Mouse (Mus musculus) limb, embryonic 14.5 days (tissue): Measurements from ENCODE around the gene Atp2a1. TPM values are rescaled to one million over a fixed set of nuclear protein-coding genes. Genes with fewer than 3 reads are reported as not detected.

ENCODE experiments used
- ATAC-seq: fragments of 200-750 bp; cut with Nextera tagmentation; 2 replicates; pipeline ENCODE4 v1.8.0; 2017; ENCODE audit warnings: low read depth, moderate number of reproducible peaks, moderate TSS enrichment; ENCODE audit not compliant: low FRiP score
- DNase-seq: peaks from one replicate; pipeline ENCODE4 v3.0.0-alpha.2; 2015; ENCODE audit warnings: low spot score
- H3K27ac ChIP-seq: fragments of 300-500 bp; sonication (generic); replicated peaks from 2 replicates; pipeline ENCODE4 v1.5.1; 2014; ENCODE audit warnings: low read depth, mild to moderate bottlenecking, low read length, moderate library complexity, mixed read lengths
- H3K27me3 ChIP-seq: fragments of 300-500 bp; sonication (generic); 2 replicates; pipeline ENCODE4 v1.6.1; 2014; ENCODE audit warnings: low read length, mixed read lengths; ENCODE audit not compliant: control insufficient read depth, insufficient read depth
- H3K36me3 ChIP-seq: fragments of 300-500 bp; sonication (generic); 2 replicates; pipeline ENCODE4 v1.6.1; 2014; ENCODE audit warnings: mild to moderate bottlenecking, low read length, moderate library complexity, mixed read lengths; ENCODE audit not compliant: control insufficient read depth, insufficient read depth
- H3K4me1 ChIP-seq: fragments of 300-500 bp; sonication (generic); 2 replicates; pipeline ENCODE4 v1.6.1; 2014; ENCODE audit warnings: antibody characterized with exemption, low read length, mixed read lengths; ENCODE audit not compliant: control insufficient read depth, insufficient read depth
- H3K4me2 ChIP-seq: fragments of 300-500 bp; sonication (generic); replicated peaks from 2 replicates; pipeline ENCODE4 v1.6.1; 2014; ENCODE audit warnings: low read depth, mild to moderate bottlenecking, low read length, moderate library complexity; ENCODE audit not compliant: severe bottlenecking
- H3K4me3 ChIP-seq: fragments of 300-500 bp; sonication (generic); replicated peaks from 2 replicates; pipeline ENCODE4 v1.5.1; 2014; ENCODE audit warnings: low read length
- H3K9ac ChIP-seq: fragments of 300-500 bp; sonication (generic); 2 replicates; pipeline ENCODE4 v1.6.1; 2014; ENCODE audit warnings: mild to moderate bottlenecking, low read depth, low read length, moderate library complexity; ENCODE audit not compliant: severe bottlenecking
- H3K9me3 ChIP-seq: fragments of 300-500 bp; sonication (generic); 2 replicates; pipeline ENCODE4 v1.6.1; 2016; ENCODE audit warnings: low read length; ENCODE audit not compliant: control insufficient read depth
- POLR2A ChIP-seq: fragments of 200-500 bp; IDR thresholded peaks from 2 replicates; pipeline ENCODE4 v1.8.0; 2012; ENCODE audit warnings: inconsistent platforms, mild to moderate bottlenecking, moderate library complexity, borderline replicate concordance; ENCODE audit not compliant: insufficient read depth, insufficient read length; ENCODE audit errors: extremely low read depth
- WGBS: fragments of 180-500 bp; shearing (Covaris S2); extraction: QIAGEN DNeasy Blood & Tissue Kit; methylation state at CpG from one replicate; pipeline ENCODE4 v1.1.7; 2014; 5-methylcytosine and 5-hydroxymethylcytosine counted together
- polyA plus RNA-seq, 2 experiments: library from polyadenylated mRNA; depleted of rRNA in 1 of 2; stranded (reverse) in 1 of 2; unstranded in 1 of 2; fragments of >200 nt; fragmentation: Nextera tagmentation in 1 of 2; extraction: Ambion mirVana in 1 of 2; gene quantifications; 2 replicates each; pipeline versions ENCODE4 v1.2.1 to v1.2.3; 2012 to 2014

Atp2a1 gene
- polyA plus RNA-seq, 2 experiments, result 89.8 to 131 TPM

DNA sequence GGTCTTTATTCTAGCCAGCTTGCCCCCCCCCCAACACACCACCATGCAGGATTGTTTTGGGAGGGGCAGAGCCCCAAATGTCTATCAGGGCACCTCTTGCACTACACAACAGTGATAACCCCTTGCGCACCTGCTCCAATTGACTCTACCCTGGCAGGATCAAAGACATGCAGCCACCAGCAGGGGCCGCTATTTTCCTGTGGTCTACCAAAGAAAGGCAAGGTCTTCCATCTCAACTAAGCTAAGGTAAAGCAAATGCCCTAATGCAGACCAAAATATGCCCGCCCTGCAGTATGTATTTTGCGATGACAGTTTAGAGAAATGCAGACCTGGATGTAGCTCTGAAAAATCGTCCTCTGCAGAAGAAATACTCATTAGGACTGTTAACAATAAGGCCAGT is 63.4 kb downstream of the Atp2a1 start:
- Histone ChIP-seq H3K9me3 (no peaks in the 10 kb centered on the region), H3K27me3 (no peaks in the 10 kb centered on the region), H3K36me3 (no peaks in the 10 kb centered on the region), H3K4me1 (peaks cover 3% of the 10 kb centered on the region; the same call in 1 of the 2 replicates), H3K4me2 (no peak overlapping the region), H3K27ac (no peak overlapping the region), H3K9ac (no peak overlapping the region), H3K4me3 (no peak overlapping the region)
- ATAC-seq, result no peak
- no peak for TF ChIP-seq POLR2A
- peak; percentile 73 for DNase-seq
- WGBS, result 16% methylated on average over 5 of the region's 5 CpGs

DNA sequence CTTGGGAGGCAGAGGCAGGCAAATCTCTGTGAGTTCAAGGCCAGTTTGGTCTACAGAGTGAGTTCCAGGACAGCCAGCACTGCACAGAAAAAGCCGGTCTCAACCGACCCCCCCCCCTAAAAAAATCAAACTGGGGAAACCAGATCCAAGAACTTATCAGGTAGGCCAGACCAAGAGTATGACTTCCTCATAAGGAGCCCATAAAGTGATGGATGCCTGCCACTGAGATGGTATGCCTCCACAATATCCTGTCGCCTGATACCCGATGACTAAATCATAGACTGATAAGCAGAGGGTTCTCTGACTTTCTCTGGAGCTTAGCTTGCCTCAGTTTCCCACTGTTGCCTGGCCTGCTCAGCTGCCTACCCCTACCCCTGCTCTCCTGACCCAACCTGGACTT is 65.1 kb downstream of the Atp2a1 start:
- no peak overlapping the region for H3K4me2 ChIP-seq
- H3K9ac ChIP-seq, result no peak overlapping the region
- no peak overlapping the region for H3K4me3 ChIP-seq
- no peaks in the 10 kb centered on the region for H3K9me3 ChIP-seq
- no peaks in the 10 kb centered on the region for H3K36me3 ChIP-seq
- H3K27ac ChIP-seq, result no peak overlapping the region
- no peaks in the 10 kb centered on the region for H3K27me3 ChIP-seq
- no peak for DNase-seq
- H3K4me1 ChIP-seq, result peaks cover 3% of the 10 kb centered on the region; the same call in 1 of the 2 replicates
- TF ChIP-seq POLR2A, result no peak
- no peak for ATAC-seq
- WGBS, result 80% methylated on average over 4 of the region's 4 CpGs

DNA sequence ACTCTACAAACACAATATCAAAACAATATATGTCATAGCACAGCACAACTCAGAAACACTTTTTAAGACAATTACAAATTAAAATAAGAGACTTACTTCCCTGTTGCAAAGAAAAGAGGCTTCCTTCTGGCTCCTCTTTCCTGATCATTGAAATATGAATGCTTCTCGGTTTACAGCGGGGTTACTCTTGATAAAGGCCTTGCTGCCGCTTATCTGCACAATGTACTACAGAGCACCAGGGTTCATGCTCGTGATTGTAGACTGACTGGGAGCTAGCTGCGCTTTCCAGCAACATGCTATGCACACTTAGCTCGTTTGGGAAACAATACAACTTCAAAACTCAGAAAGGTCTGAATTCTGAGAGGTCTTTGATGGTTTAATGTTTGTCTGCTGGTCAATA is 65.7 kb downstream of the Atp2a1 start:
- no peak overlapping the region; the same call in 1 of the 2 replicates for H3K27ac ChIP-seq
- no peak for TF ChIP-seq POLR2A
- no peaks in the 10 kb centered on the region for H3K9me3 ChIP-seq
- peaks cover 3% of the 10 kb centered on the region; the same call in 1 of the 2 replicates for H3K4me1 ChIP-seq
- H3K4me3 ChIP-seq, result peak overlapping the region; percentile 92; the same call in 1 of the 2 replicates
- H3K9ac ChIP-seq, result no peak overlapping the region
- WGBS, result 57% methylated on average over 6 of the region's 6 CpGs
- H3K36me3 ChIP-seq, result no peaks in the 10 kb centered on the region
- peak overlapping the region; percentile 24; the same call in 1 of the 2 replicates for H3K4me2 ChIP-seq
- DNase-seq (no peak), ATAC-seq (no peak)
- no peaks in the 10 kb centered on the region for H3K27me3 ChIP-seq

DNA sequence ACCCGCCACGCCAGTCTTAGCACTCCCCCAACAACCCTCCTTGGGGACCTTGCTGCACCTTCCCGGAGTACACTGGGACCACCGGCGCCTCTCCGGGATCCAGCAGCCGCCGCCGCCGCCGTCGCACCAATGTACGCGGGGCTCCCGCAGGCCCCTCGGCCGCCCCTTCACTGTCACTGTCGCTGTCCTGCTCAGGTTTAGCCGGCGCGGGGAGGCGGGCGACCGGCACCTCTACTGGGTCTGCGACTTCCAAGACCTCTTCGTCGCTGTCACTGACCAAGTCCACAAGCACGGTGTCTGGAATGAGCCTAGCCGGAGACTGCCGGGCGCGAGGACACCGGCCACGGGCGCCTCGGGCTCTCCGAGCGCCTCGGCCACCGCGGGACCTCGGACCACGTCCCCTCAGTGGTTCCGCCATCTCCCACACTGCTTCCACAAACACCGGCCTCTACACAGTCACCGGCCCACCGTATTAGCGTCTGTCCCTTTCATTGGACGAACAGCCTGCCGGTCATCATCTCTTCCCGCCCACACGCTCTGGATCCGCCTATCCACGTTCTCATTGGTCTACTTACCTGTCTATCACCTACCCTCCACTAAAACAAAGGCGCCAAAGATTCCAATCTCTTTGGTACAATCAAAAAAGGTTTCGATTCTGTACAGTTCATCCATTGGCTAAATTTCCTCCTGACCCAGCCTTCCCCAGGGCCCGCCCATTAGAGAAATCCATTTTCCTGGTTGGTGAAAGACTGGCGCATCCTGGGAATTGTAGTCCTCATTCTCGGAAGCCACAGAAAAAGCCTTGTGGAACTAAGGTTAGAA is 66.4 kb downstream of the Atp2a1 start, which contains the start of gene Nfatc2ip:
Gene Nfatc2ip, minus strand, starts transcription at position 440 of the 822 bp plus-strand sequence.
- WGBS, result under 1% methylated on average over 58 of the region's 59 CpGs
- Histone ChIP-seq H3K27ac (no peak within 1 kb of the TSS; the same call in 1 of the 2 replicates), H3K4me2 (peak within 1 kb of the TSS; percentile 81), H3K27me3 (no peaks in the 10 kb centered on the region), H3K4me1 (peaks cover 3% of the 10 kb centered on the region; the same call in 1 of the 2 replicates), H3K9ac (peak within 1 kb of the TSS; percentile 68), H3K9me3 (no peaks in the 10 kb centered on the region), H3K4me3 (peak within 1 kb of the TSS; percentile 92), H3K36me3 (peaks cover 2% of the 10 kb centered on the region; the same call in 1 of the 2 replicates)
- ATAC-seq (peak; percentile 100), DNase-seq (peak; percentile 100)
- TF ChIP-seq POLR2A, result 0 out of 2 replicates have a peak, but pooled peaks have one; percentile 69

Other genes with a start within 250 kb of the Atp2a1 start
- gene Sbk1, start 190.5 kb downstream of the Atp2a1 start, polyA plus RNA-seq (2012; rRNA removed), result 47.9 and 68.3 TPM in 2 replicates
- 50.9 and 59.6 TPM in 2 replicates for gene Sbk1, start 190.5 kb downstream of the Atp2a1 start, polyA plus RNA-seq (2014; fragmentation: Nextera tagmentation; extraction: Ambion mirVana)
- gene Lat, start 93.5 kb downstream of the Atp2a1 start, polyA plus RNA-seq (2012; rRNA removed), result 3.7 and 4.1 TPM in 2 replicates
- 2.7 and 4.1 TPM in 2 replicates for gene Lat, start 93.5 kb downstream of the Atp2a1 start, polyA plus RNA-seq (2014; fragmentation: Nextera tagmentation; extraction: Ambion mirVana)
- 158 and 195 TPM in 2 replicates for gene Spns1, start 85.7 kb downstream of the Atp2a1 start, polyA plus RNA-seq (2012; rRNA removed)
- gene Spns1, start 85.7 kb downstream of the Atp2a1 start, polyA plus RNA-seq (2014; fragmentation: Nextera tagmentation; extraction: Ambion mirVana), result 47.0 and 51.7 TPM in 2 replicates
- 10.2 and 11.9 TPM in 2 replicates for gene Nfatc2ip, start 66.4 kb downstream of the Atp2a1 start, polyA plus RNA-seq (2012; rRNA removed)
- 3.1 and 3.5 TPM in 2 replicates for gene Nfatc2ip, start 66.4 kb downstream of the Atp2a1 start, polyA plus RNA-seq (2014; fragmentation: Nextera tagmentation; extraction: Ambion mirVana)
- 0.09 and 0.18 TPM in 2 replicates for gene Cd19, start 48.2 kb downstream of the Atp2a1 start, polyA plus RNA-seq (2012; rRNA removed)
- gene Cd19, start 48.2 kb downstream of the Atp2a1 start, polyA plus RNA-seq (2014; fragmentation: Nextera tagmentation; extraction: Ambion mirVana), result 0.19 TPM in 1 of 2 replicates, not detected in the other
- 35.1 and 35.2 TPM in 2 replicates for gene Rabep2, start 34.3 kb downstream of the Atp2a1 start, polyA plus RNA-seq (2012; rRNA removed)
- 30.7 and 31.2 TPM in 2 replicates for gene Rabep2, start 34.3 kb downstream of the Atp2a1 start, polyA plus RNA-seq (2014; fragmentation: Nextera tagmentation; extraction: Ambion mirVana)
- gene Sh2b1, start 12.3 kb upstream of the Atp2a1 start, polyA plus RNA-seq (2012; rRNA removed), result 83.3 and 94.6 TPM in 2 replicates
- gene Sh2b1, start 12.3 kb upstream of the Atp2a1 start, polyA plus RNA-seq (2014; fragmentation: Nextera tagmentation; extraction: Ambion mirVana), result 50.2 and 53.7 TPM in 2 replicates
- gene Tufm, start 24.3 kb upstream of the Atp2a1 start, polyA plus RNA-seq (2012; rRNA removed), result 109 and 111 TPM in 2 replicates
- 125 TPM in 2 replicates for gene Tufm, start 24.3 kb upstream of the Atp2a1 start, polyA plus RNA-seq (2014; fragmentation: Nextera tagmentation; extraction: Ambion mirVana)
- gene Atxn2l, start 40.3 kb upstream of the Atp2a1 start, polyA plus RNA-seq (2012; rRNA removed), result 170 and 223 TPM in 2 replicates
- 51.4 and 56.2 TPM in 2 replicates for gene Atxn2l, start 40.3 kb upstream of the Atp2a1 start, polyA plus RNA-seq (2014; fragmentation: Nextera tagmentation; extraction: Ambion mirVana)
- 107 and 115 TPM in 2 replicates for gene Eif3c, start 103.3 kb upstream of the Atp2a1 start, polyA plus RNA-seq (2012; rRNA removed)
- gene Eif3c, start 103.3 kb upstream of the Atp2a1 start, polyA plus RNA-seq (2014; fragmentation: Nextera tagmentation; extraction: Ambion mirVana), result 169 and 171 TPM in 2 replicates
- gene Apobr, start 121.8 kb upstream of the Atp2a1 start, polyA plus RNA-seq (2012; rRNA removed), result 0.96 and 1.0 TPM in 2 replicates
- 1.1 and 1.5 TPM in 2 replicates for gene Apobr, start 121.8 kb upstream of the Atp2a1 start, polyA plus RNA-seq (2014; fragmentation: Nextera tagmentation; extraction: Ambion mirVana)
- 55.4 and 81.7 TPM in 2 replicates for gene Cln3, start 122.7 kb upstream of the Atp2a1 start, polyA plus RNA-seq (2012; rRNA removed)
- 34.6 and 35.5 TPM in 2 replicates for gene Cln3, start 122.7 kb upstream of the Atp2a1 start, polyA plus RNA-seq (2014; fragmentation: Nextera tagmentation; extraction: Ambion mirVana)
- gene Il27, start 131.8 kb upstream of the Atp2a1 start, polyA plus RNA-seq (2012; rRNA removed), result not detected in 2 replicates
- gene Il27, start 131.8 kb upstream of the Atp2a1 start, polyA plus RNA-seq (2014; fragmentation: Nextera tagmentation; extraction: Ambion mirVana), result not detected in 2 replicates
- gene Nupr1, start 167.8 kb upstream of the Atp2a1 start, polyA plus RNA-seq (2012; rRNA removed), result 5.8 and 11.6 TPM in 2 replicates
- 10.9 and 19.2 TPM in 2 replicates for gene Nupr1, start 167.8 kb upstream of the Atp2a1 start, polyA plus RNA-seq (2014; fragmentation: Nextera tagmentation; extraction: Ambion mirVana)
- 49.8 and 61.6 TPM in 2 replicates for gene Sgf29, start 186.2 kb upstream of the Atp2a1 start, polyA plus RNA-seq (2012; rRNA removed)
- 56.0 and 64.2 TPM in 2 replicates for gene Sgf29, start 186.2 kb upstream of the Atp2a1 start, polyA plus RNA-seq (2014; fragmentation: Nextera tagmentation; extraction: Ambion mirVana)
- gene Sult1a1, start 213.3 kb upstream of the Atp2a1 start, polyA plus RNA-seq (2012; rRNA removed), result 6.9 and 7.0 TPM in 2 replicates
- 10.3 TPM in 2 replicates for gene Sult1a1, start 213.3 kb upstream of the Atp2a1 start, polyA plus RNA-seq (2014; fragmentation: Nextera tagmentation; extraction: Ambion mirVana)
- 37.3 and 50.4 TPM in 2 replicates for gene Bola2, start 232.3 kb upstream of the Atp2a1 start, polyA plus RNA-seq (2012; rRNA removed)
- 121 and 122 TPM in 2 replicates for gene Bola2, start 232.3 kb upstream of the Atp2a1 start, polyA plus RNA-seq (2014; fragmentation: Nextera tagmentation; extraction: Ambion mirVana)
- 33.2 and 44.0 TPM in 2 replicates for gene Slx1b, start 232.7 kb upstream of the Atp2a1 start, polyA plus RNA-seq (2012; rRNA removed)
- 8.6 and 9.9 TPM in 2 replicates for gene Slx1b, start 232.7 kb upstream of the Atp2a1 start, polyA plus RNA-seq (2014; fragmentation: Nextera tagmentation; extraction: Ambion mirVana)
- 33.4 and 45.7 TPM in 2 replicates for gene Coro1a, start 244.7 kb upstream of the Atp2a1 start, polyA plus RNA-seq (2012; rRNA removed)
- 43.0 and 45.0 TPM in 2 replicates for gene Coro1a, start 244.7 kb upstream of the Atp2a1 start, polyA plus RNA-seq (2014; fragmentation: Nextera tagmentation; extraction: Ambion mirVana)